1 mouse cellular context compared by ENCODE assay signal in the genomic region with DNA sequence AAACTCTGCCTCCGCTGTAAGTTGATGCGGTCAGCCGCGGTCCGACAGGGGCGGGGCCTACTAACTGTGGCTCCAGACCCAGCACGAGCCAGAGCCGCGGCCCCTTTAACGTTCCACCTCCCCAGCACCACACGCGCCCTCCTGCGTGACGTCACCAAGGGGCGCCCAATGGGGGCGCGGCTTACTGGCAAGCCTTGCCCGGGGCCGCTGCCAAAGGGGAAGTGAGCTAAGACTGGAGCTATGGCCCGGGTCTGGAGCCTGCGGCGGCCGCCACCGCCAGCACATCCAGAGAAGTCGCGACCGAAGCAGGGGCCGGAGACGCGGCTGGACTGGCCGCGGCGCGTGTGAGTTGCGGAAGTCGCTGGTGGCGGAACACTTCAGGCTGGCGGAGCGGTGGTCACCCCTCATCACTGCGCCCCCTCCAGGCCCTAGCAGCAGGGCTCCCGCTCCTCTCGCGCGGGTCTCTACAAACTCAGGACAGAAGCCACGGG.
TF ChIP-seq lines count a peak whose summit lies in the region.

A gene (plus strand): TSS at position 194 of the 491 bp plus-strand sequence.

TF ChIP-seq in CH12.LX, 34 proteins besides CTCF, POLR2A, EP300 and RAD21 (continued from another document):
- TF ChIP-seq KAT2A (IDR thresholded peaks at IDR 0.05; ENCODE audit: insufficient replicate concordance, low read length), result peak; percentile 81; the same call in 1 of the 2 replicates
- TF ChIP-seq MEF2A (IDR thresholded peaks at IDR 0.05; ENCODE audit: borderline replicate concordance, low read depth, low read length), result peak; percentile 59
- peak; percentile 25; the same call in 1 of the 2 replicates for TF ChIP-seq NRF1 (IDR thresholded peaks at IDR 0.05; ENCODE audit: low read depth, low read length)
- peak; percentile 94 for TF ChIP-seq ELF1 (IDR thresholded peaks at IDR 0.05; ENCODE audit: low read depth, low read length)
- 0 out of 2 replicates have a peak, but pooled peaks have one; percentile 60 for TF ChIP-seq TBP (conservative IDR thresholded peaks at IDR 0.05; ENCODE audit: low read depth, low read length)
- peak; percentile 50; the same call in 1 of the 2 replicates for TF ChIP-seq MXI1 (IDR thresholded peaks at IDR 0.05; ENCODE audit: low read depth, low read length)
- no peak; the same call in 1 of the 2 replicates for TF ChIP-seq MAFK (IDR thresholded peaks at IDR 0.05; ENCODE audit: insufficient replicate concordance, low read length)
- TF ChIP-seq RCOR1 (conservative IDR thresholded peaks at IDR 0.05; ENCODE audit: low read depth, low read length), result no peak
